Mouse (Mus musculus) fat pad, adult 2 months (tissue): Measurements from ENCODE around the gene Rhod.
"Not testable (repeated sequence)": the region's sequence is repeated elsewhere in the genome, so short reads cannot be mapped to it uniquely, and the experiment has no call there.

Experiments used
- DNase-seq: peaks from one replicate; pipeline ENCODE4 v3.0.0-alpha.2; 2011; ENCODE audit warnings: low read depth, low spot score; ENCODE audit errors: extremely low read depth

Gene Rhod

DNA sequence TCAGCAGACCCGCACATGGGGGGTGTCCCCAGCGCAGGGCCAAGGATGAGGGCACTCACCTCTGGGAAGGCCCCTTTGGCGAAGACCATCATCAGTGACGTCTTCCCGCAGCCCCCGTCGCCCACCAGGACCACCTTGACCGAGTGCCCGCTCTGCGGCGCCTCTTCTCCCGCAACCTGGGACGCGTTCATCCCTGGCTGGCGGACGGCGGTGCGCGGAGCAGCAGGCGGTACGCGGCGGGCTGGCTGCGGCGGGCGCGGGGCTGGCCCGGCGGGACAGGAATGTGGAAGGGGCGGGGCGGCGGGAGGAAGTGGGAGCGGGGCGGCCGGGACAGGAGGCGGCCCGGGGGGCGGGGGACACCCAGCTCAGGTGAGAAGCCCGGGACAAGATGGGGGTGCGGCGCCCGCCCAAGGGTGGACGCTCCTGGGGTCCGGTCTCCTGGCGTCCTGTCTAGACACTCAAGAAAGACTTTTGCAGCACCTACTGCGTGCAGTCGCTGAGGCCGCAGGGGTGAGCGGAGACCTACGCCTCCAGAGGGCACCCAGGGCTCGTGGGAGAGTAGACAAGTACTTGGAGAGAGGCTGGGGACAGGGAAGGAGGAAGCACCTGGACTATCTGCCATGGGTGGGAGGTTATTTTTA, at the start of gene Rhod:
Gene Rhod (minus strand): TSS at position 272 of the 641 bp plus-strand sequence.
- no peak for DNase-seq

GRCm38 (mm10) chr19:4487877-4488276, 48.6 kb upstream of the Rhod start:
- DNase-seq, result no peak

DNA sequence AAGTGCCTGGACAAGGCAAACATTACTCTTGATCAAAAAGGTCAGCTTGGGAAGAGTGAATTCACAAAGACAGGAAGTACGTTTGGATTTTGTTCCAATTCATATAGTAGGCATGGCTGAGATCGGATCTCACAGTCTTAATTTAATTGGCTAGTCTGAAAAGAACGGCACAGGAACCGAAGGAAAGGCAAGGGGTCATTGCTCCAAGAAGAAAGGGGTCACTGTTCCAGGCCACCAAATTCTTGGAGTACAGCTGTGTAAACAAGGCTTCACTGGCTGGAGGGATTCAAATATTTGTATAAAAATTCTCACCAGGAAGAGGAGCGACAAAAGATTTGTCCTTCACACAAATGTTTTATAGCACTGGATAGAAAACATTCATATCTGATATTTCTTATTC, 45.8 kb upstream of the Rhod start:
- no peak for DNase-seq

GRCm38 (mm10) chr19:4482111-4482859, 43.1 kb upstream of the Rhod start:
- DNase-seq, result no peak

DNA sequence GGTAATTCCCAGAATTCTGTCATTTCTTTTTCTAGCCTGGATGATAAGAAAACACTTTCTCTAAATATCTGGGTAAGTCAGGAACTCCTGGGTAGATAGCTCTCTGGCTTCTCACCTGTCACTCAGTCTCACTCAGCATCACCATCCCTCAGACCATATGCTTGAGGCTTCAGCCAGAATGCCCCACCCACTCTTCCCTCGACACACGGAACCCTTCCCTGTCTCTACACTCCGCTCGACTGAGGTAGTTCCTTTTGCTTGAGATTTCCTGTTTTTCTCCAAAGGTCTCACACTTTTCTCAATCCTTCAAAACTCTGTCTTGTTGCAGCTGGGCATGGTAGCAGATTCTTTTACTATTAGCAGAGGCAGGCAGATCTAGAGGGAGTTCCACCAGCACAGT, 42.1 kb upstream of the Rhod start:
- no peak for DNase-seq

GRCm38 (mm10) chr19:4480041-4480440, 40.8 kb upstream of the Rhod start:
- DNase-seq, result no peak

DNA sequence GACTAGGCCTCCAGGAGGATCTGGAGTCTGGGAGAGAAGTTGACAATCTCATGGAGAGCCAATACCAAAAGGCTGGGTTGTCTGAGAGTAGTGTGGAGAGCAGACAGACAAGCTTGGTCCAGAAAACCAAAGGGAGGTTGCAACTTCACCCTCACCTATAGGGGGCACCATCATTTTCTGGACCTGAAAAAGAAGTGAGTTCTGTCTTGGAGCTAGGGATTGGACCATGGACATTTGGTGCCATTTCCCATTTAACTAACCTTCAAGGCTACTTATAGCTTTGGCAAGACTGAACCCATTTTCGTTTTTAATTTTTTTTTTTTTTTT, 38.9 kb upstream of the Rhod start:
- no peak for DNase-seq

DNA sequence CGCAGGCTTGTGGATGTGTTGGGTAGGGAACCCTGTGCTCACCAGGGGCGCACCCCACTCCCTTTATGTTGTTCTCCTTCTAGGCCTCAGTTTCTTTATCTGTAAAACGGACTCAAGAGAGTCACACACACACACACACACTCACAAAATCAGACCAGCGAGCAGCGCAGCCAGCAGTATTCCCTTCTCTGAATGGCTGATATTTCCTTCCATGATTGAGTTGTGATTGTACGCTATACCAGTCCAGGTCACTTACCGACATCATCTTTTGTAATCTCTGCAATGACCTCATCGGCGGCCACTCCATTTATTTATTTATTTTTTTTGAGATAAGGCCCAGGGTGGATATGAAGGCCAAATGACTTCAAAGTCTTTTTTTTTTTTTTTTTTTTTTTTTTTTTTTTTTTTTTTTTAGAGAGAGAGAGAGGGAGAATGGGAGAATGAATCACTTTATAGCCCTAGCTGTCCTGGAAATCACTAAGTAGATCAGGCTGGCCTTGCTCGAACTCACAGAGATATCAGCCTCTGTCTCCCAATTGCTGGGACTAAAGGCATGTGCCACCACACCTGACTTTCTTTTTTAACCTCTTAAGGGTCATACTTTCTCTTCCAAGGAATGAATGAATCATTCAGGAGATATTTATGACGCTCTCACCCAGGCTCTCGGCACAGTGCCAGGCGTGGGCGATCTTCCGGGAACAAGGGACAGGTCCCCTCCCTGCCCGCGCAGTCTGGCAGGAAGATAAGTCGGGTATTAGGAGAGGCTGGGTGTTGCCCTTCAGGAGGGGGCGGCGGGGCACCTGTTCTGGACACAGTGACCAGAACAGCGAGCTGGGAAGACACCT, 38.3 kb upstream of the Rhod start, which contains the start of gene Syt12:
Gene Syt12 (minus strand): TSS at position 103 of the 845 bp plus-strand sequence.
- peak; percentile 59 for DNase-seq

- DNase-seq, result no peak
Measured at GRCm38 (mm10) chr19:4476601-4477257, 37.5 kb upstream of the Rhod start.

- DNase-seq, result no peak
Measured at GRCm38 (mm10) chr19:4475224-4475925, 36.1 kb upstream of the Rhod start.

GRCm38 (mm10) chr19:4474739-4475138, 35.5 kb upstream of the Rhod start:
- DNase-seq, result no peak

GRCm38 (mm10) chr19:4473549-4473948, 34.3 kb upstream of the Rhod start:
- no peak for DNase-seq

DNA sequence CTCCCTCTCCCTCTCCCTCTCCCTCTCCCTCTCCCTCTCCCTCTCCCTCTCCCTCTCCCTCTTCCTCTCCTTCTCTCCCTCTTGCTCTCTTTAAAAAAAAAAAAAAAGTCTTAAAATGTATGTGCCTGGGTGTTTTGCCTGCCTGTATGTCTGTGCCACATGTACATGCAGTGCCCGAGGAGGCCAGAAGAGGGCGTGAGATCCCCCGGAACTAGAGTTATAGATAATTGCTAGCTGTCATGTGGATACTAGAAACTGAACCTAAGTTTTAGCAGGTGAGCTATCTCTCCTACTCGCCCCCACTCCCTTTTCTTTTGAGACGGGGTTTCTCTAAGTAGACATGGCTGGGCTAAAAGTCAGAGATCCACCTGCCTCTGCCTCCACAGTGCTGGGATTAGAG, 29.1 kb upstream of the Rhod start:
- DNase-seq, result no peak

DNA sequence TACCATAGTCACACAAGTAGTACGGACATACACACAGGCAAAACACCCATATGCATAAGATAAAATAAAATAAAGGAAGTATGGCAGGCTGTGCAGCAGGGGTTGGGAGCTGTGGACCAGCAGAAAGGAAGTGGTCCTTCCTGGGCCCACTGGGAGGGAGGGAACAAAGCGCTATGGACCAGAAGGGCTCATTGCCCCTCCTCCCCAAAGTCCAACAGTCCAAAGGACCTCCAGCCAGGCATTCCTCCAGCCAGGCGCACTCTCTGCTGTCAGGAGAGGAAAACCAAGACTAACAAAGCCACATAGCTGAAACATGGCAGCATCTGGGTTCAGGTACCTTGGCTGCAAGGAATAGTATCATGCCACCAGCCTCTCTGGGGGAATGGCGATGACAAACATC, 25.4 kb upstream of the Rhod start:
- no peak for DNase-seq

- peak; percentile 42 for DNase-seq
Measured at GRCm38 (mm10) chr19:4461981-4462380, 22.7 kb upstream of the Rhod start.

GRCm38 (mm10) chr19:4456227-4456626, 17.0 kb upstream of the Rhod start:
- DNase-seq, result no peak

DNA sequence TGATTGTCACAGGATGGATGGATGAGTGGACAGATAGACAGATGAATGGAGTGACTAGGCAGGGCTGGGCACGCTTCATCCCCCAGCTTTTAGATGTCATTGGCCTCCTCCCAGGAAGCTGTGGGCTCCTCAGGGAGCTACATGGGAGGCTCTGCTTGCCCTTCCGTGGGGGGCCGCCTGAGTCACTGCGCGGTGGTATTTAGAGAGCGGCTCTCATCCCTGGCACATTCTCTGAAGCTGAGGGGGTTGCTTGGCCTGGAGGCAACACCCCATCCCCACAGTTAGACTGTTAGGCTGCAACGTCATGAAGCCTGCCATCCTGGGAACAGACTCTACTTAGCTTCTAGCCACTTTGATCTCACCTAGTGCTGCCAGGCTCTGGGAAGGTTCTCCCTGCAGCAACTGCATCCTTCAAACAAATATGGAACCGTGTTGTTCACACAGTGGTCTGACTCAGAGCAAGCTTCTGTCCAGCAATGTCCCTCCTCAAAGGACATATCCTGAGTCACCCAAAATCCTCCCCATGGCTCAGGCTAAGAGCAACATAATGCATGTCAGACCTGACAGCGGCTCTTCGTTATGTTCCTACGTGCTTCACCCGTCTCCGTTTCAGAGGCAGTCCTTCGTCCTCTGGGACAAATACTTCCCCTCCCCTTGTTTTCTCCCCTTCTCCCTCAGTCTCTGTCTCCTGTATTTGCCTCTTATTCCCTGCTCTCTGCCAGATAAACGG, 16.0 kb upstream of the Rhod start:
- DNase-seq, result no peak

DNA sequence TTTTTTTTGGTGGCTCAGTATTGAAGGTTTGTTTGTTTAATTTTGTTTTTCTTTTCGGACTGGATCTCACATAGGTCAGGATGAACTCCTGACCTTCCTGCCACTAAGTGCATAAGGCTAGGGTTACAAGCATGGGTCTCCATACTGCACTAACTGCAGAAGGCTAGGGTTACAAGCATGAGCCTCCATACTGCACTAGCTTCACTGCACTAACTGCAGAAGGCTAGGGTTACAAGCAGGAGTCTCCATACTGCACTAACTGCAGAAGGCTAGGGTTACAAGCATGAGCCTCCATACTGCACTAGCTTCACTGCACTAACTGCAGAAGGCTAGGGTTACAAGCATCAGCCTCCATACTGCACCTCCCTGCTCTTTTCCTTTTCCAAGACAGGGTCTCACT, 14.8 kb upstream of the Rhod start:
- DNase-seq, result not testable (repeated sequence)

GRCm38 (mm10) chr19:4452525-4452924, 13.3 kb upstream of the Rhod start:
- DNase-seq, result no peak

GRCm38 (mm10) chr19:4451965-4452364, 12.7 kb upstream of the Rhod start:
- no peak for DNase-seq
